In the genomic region with DNA sequence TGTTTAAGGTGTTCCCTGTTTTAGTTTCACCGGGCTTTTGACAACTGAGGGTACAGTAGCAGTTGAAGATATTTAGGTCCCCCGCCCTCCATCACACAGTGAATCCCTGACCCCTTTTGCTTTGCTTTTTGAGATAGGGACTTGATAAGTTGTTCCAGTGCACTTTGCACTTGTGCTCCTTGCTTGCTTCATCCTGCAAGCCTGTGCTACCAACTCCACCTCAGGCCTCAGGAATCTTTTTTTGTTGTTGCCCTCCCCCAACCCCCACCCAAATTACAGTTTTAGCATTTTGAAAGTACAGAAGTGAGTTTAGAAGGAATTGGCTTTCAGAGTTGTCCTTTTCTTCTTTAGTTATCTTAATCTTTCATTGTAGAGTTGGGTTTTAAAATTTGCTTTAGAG, we compare ENCODE assay signal across 16 mouse cellular contexts. TPM values are rescaled to one million over a fixed set of nuclear protein-coding genes. Genes with fewer than 3 reads are reported as not detected.
A peak's percentile ranks its signal among the peaks of the same experiment; 100 is the strongest.
DNase-seq lines count a peak whose midpoint lies in the region; ATAC-seq and TF ChIP-seq lines count a peak whose summit lies in the region.
"Had no signal": no experiment of that assay in that cellular context is flagged by ENCODE, and none has a peak within 500 bp of the region (broad histone marks: within the 10 kb centered on the region; RNA-seq: fewer than 3 reads in every experiment).

No protein-coding gene starts in this region.

- no peak for ATAC-seq in heart, embryonic 15.5 days (replicated peaks; ENCODE audit: insufficient number of reproducible peaks, insufficient read depth, low FRiP score, low read depth)
- ATAC-seq in liver, embryonic 13.5 days (ENCODE audit: low read depth) = no peak
- ATAC-seq: activated CD4-positive, CD25-positive, alpha-beta regulatory T cell, adult 4 months; forebrain, embryonic 16.5 days; inflammation-experienced regulatory T-cells, adult 6 months had no signal

- no peaks in the 10 kb centered on the region for H3K9me3 ChIP-seq in heart, embryonic 15.5 days (replicated peaks)
- H3K9me3 ChIP-seq in liver, embryonic 13.5 days (replicated peaks) = no peaks in the 10 kb centered on the region
- H3K9me3 ChIP-seq: embryonic facial prominence, embryonic 12.5 days; megakaryocyte, embryonic 14.5 days had no signal

- 68% methylated on average over 2 of the region's 2 CpGs for WGBS in heart, embryonic 15.5 days
- 40% methylated on average over 2 of the region's 2 CpGs for WGBS in liver, embryonic 13.5 days (ENCODE audit: insufficient replicate concordance)

- TF ChIP-seq POLR2A in testis, adult 2 months (IDR thresholded peaks at IDR 0.05; ENCODE audit: control insufficient read depth, low read depth, low read length) = no peak

- H3K4me2 ChIP-seq in heart, embryonic 15.5 days = peak overlapping the region; percentile 27
- peak overlapping the region; percentile 46 for H3K4me2 ChIP-seq in liver, embryonic 13.5 days
- H3K4me2 ChIP-seq: embryonic facial prominence, embryonic 12.5 days had no signal

- H3K4me3 ChIP-seq in heart, embryonic 15.5 days = no peak overlapping the region; the same call in 1 of the 2 replicates
- peak overlapping the region; percentile 8 for H3K4me3 ChIP-seq in testis, adult 2 months (ENCODE audit: control insufficient read depth, low read depth, low read length)
- H3K4me3 ChIP-seq in liver, embryonic 13.5 days (replicated peaks) = peak overlapping the region; percentile 7; the same call in 1 of the 2 replicates
- H3K4me3 ChIP-seq: embryonic facial prominence, embryonic 12.5 days; megakaryocyte, embryonic 14.5 days had no signal

- no peak overlapping the region for H3K9ac ChIP-seq in heart, embryonic 15.5 days
- no peak overlapping the region for H3K9ac ChIP-seq in liver, embryonic 13.5 days
- H3K9ac ChIP-seq: embryonic facial prominence, embryonic 12.5 days had no signal

- H3K27ac ChIP-seq in heart, embryonic 15.5 days = no peak overlapping the region
- no peak overlapping the region for H3K27ac ChIP-seq in testis, adult 2 months (ENCODE audit: control insufficient read depth, insufficient read depth, low read depth, low read length)
- peak overlapping the region; percentile 41 for H3K27ac ChIP-seq in liver, embryonic 13.5 days
- H3K27ac ChIP-seq: embryonic facial prominence, embryonic 12.5 days had no signal

- DNase-seq in heart, postnatal 14 days = no peak
- no peak for DNase-seq in testis, postnatal 10 days (ENCODE audit: low spot score)
- no peak for DNase-seq in liver, embryonic 13.5 days
- no peak for DNase-seq in spleen, postnatal 10 days (ENCODE audit: low spot score in 2 of 2)
- DNase-seq in thymus, postnatal 14 days = no peak
- DNase-seq in thymus, postnatal 25 days = no peak
- DNase-seq: cerebellum, postnatal 25 days; gastrocnemius, postnatal 25 days; heart, postnatal 4 days had no signal

- no peaks in the 10 kb centered on the region for H3K27me3 ChIP-seq in heart, embryonic 15.5 days
- no peaks in the 10 kb centered on the region for H3K27me3 ChIP-seq in testis, adult 2 months (ENCODE audit: control insufficient read depth, insufficient read depth, low read length)
- no peaks in the 10 kb centered on the region for H3K27me3 ChIP-seq in liver, embryonic 13.5 days
- H3K27me3 ChIP-seq: embryonic facial prominence, embryonic 12.5 days; megakaryocyte, embryonic 14.5 days had no signal

- intact Hi-C loops in heart, postnatal 14 days (cut with DNase I) = loop anchor here (5.0 kb wide), 1 partner anchor 41 kb away; no protein-coding TSS in a partner anchor

- peaks cover 23% of the 10 kb centered on the region for H3K4me1 ChIP-seq in heart, embryonic 15.5 days (replicated peaks)
- H3K4me1 ChIP-seq in testis, adult 2 months (ENCODE audit: control insufficient read depth, insufficient read depth, low read length) = peaks cover 14% of the 10 kb centered on the region
- peaks cover 32% of the 10 kb centered on the region for H3K4me1 ChIP-seq in liver, embryonic 13.5 days (replicated peaks)

- H3K36me3 ChIP-seq in heart, embryonic 15.5 days = no peaks in the 10 kb centered on the region; the same call in 1 of the 2 replicates
- peaks cover 3% of the 10 kb centered on the region for H3K36me3 ChIP-seq in testis, adult 2 months (ENCODE audit: control insufficient read depth, insufficient read depth, low read length)
- peaks cover 35% of the 10 kb centered on the region for H3K36me3 ChIP-seq in liver, embryonic 13.5 days
- H3K36me3 ChIP-seq: embryonic facial prominence, embryonic 12.5 days had no signal

- no peak for TF ChIP-seq CTCF in testis, adult 2 months (IDR thresholded peaks at IDR 0.05; ENCODE audit: control insufficient read depth, insufficient read depth, insufficient replicate concordance, low read depth, low read length)

RNA-seq across cellular contexts. Expression of a gene that starts 3.9 kb away (rescaled TPM):
- 1.1 and 1.5 TPM in 2 replicates for polyA plus RNA-seq in heart, embryonic 15.5 days (2015; fragmentation: Nextera tagmentation; extraction: Ambion mirVana)
- 1 to 10 TPM in 1 of 2 experiments, not detected in 1; 1.1 TPM for total RNA-seq in heart, postnatal 14 days (2021)
- polyA plus RNA-seq in testis, adult 2 months (2012; rRNA removed) = 26.1 and 49.9 TPM in 2 replicates
- 0.71 and 0.93 TPM in 2 replicates for polyA plus RNA-seq in liver, embryonic 13.5 days (2015; fragmentation: Nextera tagmentation; extraction: Ambion mirVana)
- total RNA-seq: gastrocnemius, postnatal 25 days had no signal
- polyA plus RNA-seq: activated CD4-positive, CD25-positive, alpha-beta regulatory T cell, adult 4 months; inflammation-experienced regulatory T-cells, adult 6 months had no signal

RNA-seq across cellular contexts. Expression of a gene that starts 4.2 kb away (rescaled TPM):
- 38.2 and 40.5 TPM in 2 replicates for polyA plus RNA-seq in heart, embryonic 15.5 days (2015; fragmentation: Nextera tagmentation; extraction: Ambion mirVana)
- 10 to 100 TPM; 51.8 to 57.0 TPM for total RNA-seq in heart, postnatal 14 days (2021)
- 32.4 and 37.2 TPM in 2 replicates for polyA plus RNA-seq in testis, adult 2 months (2012; rRNA removed)
- 38.2 and 41.6 TPM in 2 replicates for polyA plus RNA-seq in liver, embryonic 13.5 days (2015; fragmentation: Nextera tagmentation; extraction: Ambion mirVana)

RNA-seq across cellular contexts. Expression of a gene that starts 19.2 kb away (rescaled TPM):
- 57.6 and 59.3 TPM in 2 replicates for polyA plus RNA-seq in heart, embryonic 15.5 days (2015; fragmentation: Nextera tagmentation; extraction: Ambion mirVana)
- total RNA-seq in heart, postnatal 14 days (2021) = 10 to 100 TPM; 26.1 to 28.5 TPM
- polyA plus RNA-seq in testis, adult 2 months (2012; rRNA removed) = 6.2 and 9.2 TPM in 2 replicates
- 47.5 and 56.5 TPM in 2 replicates for polyA plus RNA-seq in liver, embryonic 13.5 days (2015; fragmentation: Nextera tagmentation; extraction: Ambion mirVana)

Comparison
In these comparisons a context has a peak if more than half of its experiments do, and no peak if none do; other contexts are left out.
1. RNA of a gene that starts 3.9 kb away (polyA plus RNA-seq): 26.1 to 49.9 TPM in testis, adult 2 months; 1.1 to 1.5 TPM in heart, embryonic 15.5 days and 0.71 to 0.93 TPM in liver, embryonic 13.5 days; every median in the first group is over 10 times any median in the second.